Mouse (Mus musculus) small intestine, adult 2 months (tissue): Measurements from ENCODE around the gene Tssk3. TPM values are rescaled to one million over a fixed set of nuclear protein-coding genes. Genes with fewer than 3 reads are reported as not detected.

Experiments used
- H3K27ac ChIP-seq: fragments of 200-500 bp; 2 replicates; pipeline ENCODE4 v1.5.1; 2012; ENCODE audit warnings: low read depth, low read length, control low read depth, inconsistent platforms; ENCODE audit not compliant: insufficient read depth
- H3K27me3 ChIP-seq: fragments of 200-500 bp; 2 replicates; pipeline ENCODE4 v1.6.1; 2012; ENCODE audit warnings: mild to moderate bottlenecking, moderate library complexity, low read length, inconsistent platforms; ENCODE audit not compliant: control insufficient read depth, insufficient read depth
- H3K36me3 ChIP-seq: fragments of 200-500 bp; 2 replicates; pipeline ENCODE4 v1.6.1; 2012; ENCODE audit warnings: mild to moderate bottlenecking, low read length, control low read depth, inconsistent platforms; ENCODE audit not compliant: control insufficient read depth, insufficient read depth
- H3K4me1 ChIP-seq: fragments of 200-500 bp; 2 replicates; pipeline ENCODE4 v1.6.1; 2012; ENCODE audit warnings: low read length, inconsistent platforms, mixed read lengths; ENCODE audit not compliant: control insufficient read depth, insufficient read depth, insufficient read length
- H3K4me3 ChIP-seq: fragments of 200-500 bp; 2 replicates; pipeline ENCODE4 v1.5.1; 2012; ENCODE audit warnings: low read depth, mild to moderate bottlenecking, control low read depth, inconsistent platforms, low read length, moderate library complexity
- CTCF ChIP-seq: fragments of 200-500 bp; IDR thresholded peaks from 2 replicates; pipeline ENCODE4 v1.5.1; 2012; ENCODE audit warnings: low read depth, mild to moderate bottlenecking, control low read depth, inconsistent platforms, low read length, moderate library complexity, mixed read lengths; ENCODE audit not compliant: insufficient replicate concordance, insufficient read length; ENCODE audit errors: extremely low read depth
- POLR2A ChIP-seq: fragments of 200-500 bp; IDR thresholded peaks from 2 replicates; pipeline ENCODE4 v1.6.1; 2012; ENCODE audit warnings: low read depth, mild to moderate bottlenecking, control low read depth, inconsistent platforms, low read length, moderate library complexity
- WGBS: fragments of 180-500 bp; shearing (Covaris S2); methylation state at CpG from one replicate; pipeline ENCODE4 v1.1.7; 2018; 5-methylcytosine and 5-hydroxymethylcytosine counted together
- polyA plus RNA-seq: library from polyadenylated mRNA; depleted of rRNA; stranded (reverse); fragments of >200 nt; gene quantifications from 2 replicates; pipeline ENCODE4 v1.2.3, GENCODE M21; 2012

The Tssk3 gene
- polyA plus RNA-seq, 1 experiment = not detected

GRCm38 (mm10) chr4:129508237-129508515 lies 17.4 kb upstream of the Tssk3 start:
- H3K27ac ChIP-seq = no peak overlapping the region
- no peaks in the 10 kb centered on the region for H3K27me3 ChIP-seq
- 18% methylated on average over 3 of the region's 3 CpGs for WGBS
- H3K4me1 ChIP-seq = peaks cover 25% of the 10 kb centered on the region
- TF ChIP-seq POLR2A (no peak), CTCF (no peak)
- H3K36me3 ChIP-seq = no peaks in the 10 kb centered on the region
- no peak overlapping the region for H3K4me3 ChIP-seq

DNA sequence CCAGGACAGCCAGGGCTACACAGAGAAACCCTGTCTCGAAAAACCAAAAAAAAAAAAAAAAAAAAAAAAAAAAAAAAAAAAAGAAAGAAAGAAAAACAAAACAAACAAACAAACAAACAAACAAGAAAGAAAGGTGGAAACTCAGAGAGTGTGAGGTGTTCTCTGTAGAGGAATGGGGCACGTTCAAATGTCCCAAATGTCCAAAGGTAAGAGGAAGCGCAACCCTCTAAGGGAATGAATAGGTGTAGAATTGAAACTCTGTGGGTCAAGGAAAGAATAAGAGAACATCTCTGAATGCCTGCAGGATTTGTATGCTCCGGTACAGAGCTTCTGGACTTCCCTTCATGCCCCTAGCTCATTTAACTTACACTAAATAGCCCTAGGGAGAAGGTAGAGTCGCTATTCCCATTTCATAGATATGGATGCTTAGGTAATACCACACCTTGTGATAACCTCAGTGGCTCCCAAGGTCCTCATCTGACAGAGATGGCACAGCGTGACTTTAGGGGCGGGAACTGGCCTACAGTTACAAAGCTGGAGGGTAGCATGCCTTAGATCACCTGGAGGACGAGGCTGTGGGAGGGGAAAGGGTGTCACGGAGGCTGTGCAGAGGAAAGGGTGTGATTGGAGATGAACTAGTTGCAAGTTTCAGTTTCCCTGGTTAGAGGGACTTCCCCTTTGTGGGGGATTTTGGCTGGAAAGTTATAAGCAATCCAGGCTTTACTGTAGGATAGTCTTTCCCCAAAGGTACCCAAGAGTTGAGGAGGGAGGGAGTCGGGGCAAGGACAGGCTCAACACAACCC lies 16.8 kb upstream of the Tssk3 start:
- no peak overlapping the region for H3K27ac ChIP-seq
- H3K4me1 ChIP-seq = peaks cover 31% of the 10 kb centered on the region
- TF ChIP-seq POLR2A (no peak), CTCF (no peak)
- no peaks in the 10 kb centered on the region for H3K27me3 ChIP-seq
- H3K4me3 ChIP-seq = no peak overlapping the region
- H3K36me3 ChIP-seq = no peaks in the 10 kb centered on the region
- 29% methylated on average over 9 of the region's 10 CpGs for whole genome bisulfite sequencing

- H3K27ac ChIP-seq = no peak overlapping the region
- H3K4me3 ChIP-seq = no peak overlapping the region
- H3K36me3 ChIP-seq = no peaks in the 10 kb centered on the region
- no peak for TF ChIP-seq CTCF
- TF ChIP-seq POLR2A = no peak
- peaks cover 39% of the 10 kb centered on the region for H3K4me1 ChIP-seq
- no peaks in the 10 kb centered on the region for H3K27me3 ChIP-seq
- 97% methylated on average over 3 of the region's 3 CpGs for WGBS
Measured at GRCm38 (mm10) chr4:129505511-129505910, 14.7 kb upstream of the Tssk3 start.

GRCm38 (mm10) chr4:129502901-129503444 lies 12.2 kb upstream of the Tssk3 start:
- H3K4me1 ChIP-seq = peaks cover 27% of the 10 kb centered on the region
- H3K4me3 ChIP-seq = peak overlapping the region; percentile 9
- WGBS = 37% methylated on average over 11 of the region's 11 CpGs
- H3K27ac ChIP-seq = peak overlapping the region; percentile 93
- no peaks in the 10 kb centered on the region for H3K36me3 ChIP-seq
- TF ChIP-seq POLR2A (no peak), CTCF (no peak)
- H3K27me3 ChIP-seq = no peaks in the 10 kb centered on the region

GRCm38 (mm10) chr4:129502327-129502888 lies 11.6 kb upstream of the Tssk3 start:
- Histone ChIP-seq H3K36me3 (no peaks in the 10 kb centered on the region), H3K27me3 (no peaks in the 10 kb centered on the region), H3K27ac (peak overlapping the region; percentile 93), H3K4me3 (peak overlapping the region; percentile 9; the same call in 1 of the 2 replicates), H3K4me1 (peaks cover 22% of the 10 kb centered on the region)
- TF ChIP-seq CTCF (no peak), POLR2A (no peak)
- 11% methylated on average over 9 of the region's 9 CpGs for WGBS

GRCm38 (mm10) chr4:129500607-129501566 lies 10.1 kb upstream of the Tssk3 start:
- no peak; the same call in 1 of the 2 replicates for TF ChIP-seq POLR2A
- TF ChIP-seq CTCF = no peak
- WGBS = 2% methylated on average over 41 of the region's 49 CpGs
- no peaks in the 10 kb centered on the region for H3K27me3 ChIP-seq
- peak overlapping the region; percentile 77 for H3K4me3 ChIP-seq
- H3K27ac ChIP-seq = peak overlapping the region; percentile 83
- no peaks in the 10 kb centered on the region for H3K36me3 ChIP-seq
- H3K4me1 ChIP-seq = peaks cover 28% of the 10 kb centered on the region
